Comparison of ENCODE assay signal across 10 mouse cellular contexts in genomic region chr5:42272001-42272400, GRCm38 (mm10).
A peak's percentile ranks its signal among the peaks of the same experiment; 100 is the strongest.
DNase-seq lines count a peak whose midpoint lies in the region; ATAC-seq lines count a peak whose summit lies in the region.
"Had no signal": no experiment of that assay in that cellular context is flagged by ENCODE, and none has a peak within 500 bp of the region (broad histone marks: within the 10 kb centered on the region; RNA-seq: fewer than 3 reads in every experiment).

No protein-coding gene starts in this region.

- DNase-seq in layer of hippocampus, adult 9-10 months (ENCODE audit: low spot score), result peak; percentile 16
- DNase-seq in layer of hippocampus, postnatal 25 days (ENCODE audit: extremely low spot score in 1 of 2, low spot score in 1 of 2), result no peak
- peak; percentile 8 for DNase-seq in cerebellum, adult 9-11 months
- peak; percentile 61 for DNase-seq in layer of hippocampus, adult 9-11 months
- peak; percentile 37 to 57 for DNase-seq in right cerebral cortex, postnatal 10 days (ENCODE audit: low spot score in 2 of 2)
- DNase-seq in lung, postnatal 36 days, result no peak
- no peak for DNase-seq in kidney, adult 18-20 months
- DNase-seq: gastrocnemius, postnatal 36 days; kidney, adult 2 months had no signal

- no peak for ATAC-seq in granulocyte monocyte progenitor cell, adult 5-6 weeks (replicated peaks; ENCODE audit: poor library complexity, severe bottlenecking)

Comparison
In these comparisons a context has a peak if more than half of its experiments do, and no peak if none do; other contexts are left out.
1. DNase-seq: peak in layer of hippocampus, adult 9-10 months (single experiment), cerebellum, adult 9-11 months (single experiment), layer of hippocampus, adult 9-11 months (single experiment) and right cerebral cortex, postnatal 10 days (2 of 2); none in layer of hippocampus, postnatal 25 days (0 of 2), lung, postnatal 36 days (single experiment) and kidney, adult 18-20 months (single experiment).